In genomic region chr12:111165146-111165812, GRCm38 (mm10) we compare ENCODE assay signal across 7 mouse cellular contexts. TPM values are rescaled to one million over a fixed set of nuclear protein-coding genes. Genes with fewer than 3 reads are reported as not detected.
DNase-seq lines count a peak whose midpoint lies in the region; ATAC-seq and TF ChIP-seq lines count a peak whose summit lies in the region.

No protein-coding gene starts in this region.

- intact Hi-C loops in heart, postnatal 14 days (cut with DNase I), result loop anchor here (5.0 kb wide), 1 partner anchor 78 kb away; no protein-coding TSS in a partner anchor
- intact Hi-C loops in left cerebral cortex, postnatal 36 days (cut with DNase I), result loop anchor here (5.0 to 10.0 kb wide), 2 partner anchors 78 to 360 kb away; no protein-coding TSS in a partner anchor

- peaks cover 5% of the 10 kb centered on the region for H3K36me3 ChIP-seq in E14TG2a.4 (ENCODE audit: insufficient read depth, low read length)
- H3K36me3 ChIP-seq in embryonic facial prominence, embryonic 13.5 days, result no peaks in the 10 kb centered on the region

- H3K9ac ChIP-seq in embryonic facial prominence, embryonic 13.5 days, result no peak overlapping the region

- DNase-seq in T-cell, adult 2 months (ENCODE audit: low spot score), result peak; percentile 31
- peak; percentile 29 to 50 for DNase-seq in heart, postnatal 14 days
- DNase-seq in left cerebral cortex, postnatal 36 days (ENCODE audit: low spot score in 2 of 2), result peak; percentile 38
- DNase-seq in spleen, adult 12 weeks (ENCODE audit: low spot score), result peak; percentile 25

- peak overlapping the region; percentile 85 for H3K27ac ChIP-seq in embryonic facial prominence, embryonic 13.5 days

- ATAC-seq in embryonic facial prominence, embryonic 13.5 days (ENCODE audit: insufficient number of reproducible peaks, insufficient read depth, low FRiP score, low TSS enrichment, low read depth), result no peak
- ATAC-seq in megakaryocyte progenitor cell, adult 5-6 weeks (replicated peaks; ENCODE audit: poor library complexity), result peak; percentile 63

- H3K27me3 ChIP-seq in E14TG2a.4 (ENCODE audit: insufficient read depth, low read length), result peaks cover 15% of the 10 kb centered on the region
- no peaks in the 10 kb centered on the region for H3K27me3 ChIP-seq in embryonic facial prominence, embryonic 13.5 days

- peaks cover 54% of the 10 kb centered on the region for H3K4me1 ChIP-seq in E14TG2a.4 (replicated peaks; ENCODE audit: low read depth, low read length)
- peaks cover 43% of the 10 kb centered on the region for H3K4me1 ChIP-seq in embryonic facial prominence, embryonic 13.5 days

- H3K4me2 ChIP-seq in embryonic facial prominence, embryonic 13.5 days, result peak overlapping the region; percentile 84

- 64% methylated on average over 10 of the region's 10 CpGs for WGBS in embryonic facial prominence, embryonic 13.5 days

- TF ChIP-seq CTCF in E14TG2a.4 (conservative IDR thresholded peaks at IDR 0.05; ENCODE audit: low read length), result peak; percentile 22; the same call in 1 of the 2 replicates

- H3K4me3 ChIP-seq in E14TG2a.4 (replicated peaks; ENCODE audit: low read length), result peak overlapping the region; percentile 69
- H3K4me3 ChIP-seq in embryonic facial prominence, embryonic 13.5 days, result peak overlapping the region; percentile 82

- no peaks in the 10 kb centered on the region for H3K9me3 ChIP-seq in E14TG2a.4 (ENCODE audit: low read length)
- no peaks in the 10 kb centered on the region for H3K9me3 ChIP-seq in embryonic facial prominence, embryonic 13.5 days

RNA-seq across cellular contexts. Expression of gene Traf3, which starts 0.9 kb away (rescaled TPM):
- 13.6 and 15.0 TPM in 2 replicates for polyA plus RNA-seq in embryonic facial prominence, embryonic 13.5 days (2015; fragmentation: Nextera tagmentation; extraction: Ambion mirVana)
- 10 to 100 TPM; 12.4 to 15.5 TPM for total RNA-seq in heart, postnatal 14 days (2021)
- total RNA-seq in left cerebral cortex, postnatal 36 days (2021), result 10 to 100 TPM; 51.6 to 55.4 TPM
- total RNA-seq in megakaryocyte progenitor cell, adult 5-6 weeks (2015), result 12.0 and 12.4 TPM in 2 replicates
- 24.1 and 24.5 TPM in 2 replicates for total RNA-seq in megakaryocyte progenitor cell, adult 5-6 weeks (2017)

RNA-seq across cellular contexts. Expression of gene 4930595D18Rik, which starts 19.0 kb away (rescaled TPM):
- polyA plus RNA-seq in embryonic facial prominence, embryonic 13.5 days (2015; fragmentation: Nextera tagmentation; extraction: Ambion mirVana), result not detected in 2 replicates
- total RNA-seq in heart, postnatal 14 days (2021), result not detected
- not detected for total RNA-seq in left cerebral cortex, postnatal 36 days (2021)
- total RNA-seq in megakaryocyte progenitor cell, adult 5-6 weeks (2015), result not detected in 2 replicates
- not detected in 2 replicates for total RNA-seq in megakaryocyte progenitor cell, adult 5-6 weeks (2017)
